8 mouse cellular contexts compared by ENCODE assay signal in the genomic region with DNA sequence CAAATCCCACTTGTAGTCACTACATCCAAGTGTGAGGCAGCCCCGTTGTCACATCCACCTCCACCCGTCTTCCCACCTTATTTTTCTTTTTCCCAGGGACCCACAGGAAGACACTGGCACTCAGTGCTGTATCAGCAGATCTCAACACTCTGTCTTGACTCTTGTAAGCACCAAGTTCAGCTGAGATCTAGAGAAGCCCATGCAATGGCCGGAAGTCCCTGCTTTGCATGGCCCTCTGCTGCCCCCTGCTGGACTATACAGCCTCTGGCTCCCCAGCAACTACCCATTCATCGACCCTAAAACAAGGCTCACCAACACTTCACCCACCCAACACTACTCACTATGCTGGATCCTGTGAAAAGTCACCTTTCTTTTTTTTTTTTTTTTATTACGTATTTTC. TPM values are rescaled to one million over a fixed set of nuclear protein-coding genes. Genes with fewer than 3 reads are reported as not detected.
A peak's percentile ranks its signal among the peaks of the same experiment; 100 is the strongest.
DNase-seq lines count a peak whose midpoint lies in the region; ATAC-seq lines count a peak whose summit lies in the region.

No protein-coding gene starts in this region.

- 43% methylated on average over 5 of the region's 5 CpGs for WGBS in hindbrain, embryonic 14.5 days

- H3K9me3 ChIP-seq in hindbrain, embryonic 14.5 days (ENCODE audit: control insufficient read depth, low read length) = no peaks in the 10 kb centered on the region

- no peaks in the 10 kb centered on the region for H3K4me1 ChIP-seq in hindbrain, embryonic 14.5 days (replicated peaks; ENCODE audit: control insufficient read depth, insufficient read depth, low read length)

- H3K4me2 ChIP-seq in hindbrain, embryonic 14.5 days (replicated peaks) = no peak overlapping the region

- peak; percentile 88 for DNase-seq in MN1 (ENCODE audit: low spot score)
- DNase-seq in cerebellum, postnatal 10 days = peak; percentile 96 to 98
- peak; percentile 68 to 83 for DNase-seq in frontal cortex, postnatal 14 days (ENCODE audit: low spot score in 2 of 2)
- peak; percentile 95 for DNase-seq in hindbrain, embryonic 14.5 days (ENCODE audit: low spot score)
- DNase-seq in layer of hippocampus, postnatal 25 days (ENCODE audit: extremely low spot score in 1 of 2, low spot score in 1 of 2) = peak; percentile 83 to 96
- peak; percentile 86 for DNase-seq in lung, postnatal 25 days (ENCODE audit: low spot score)
- peak; percentile 89 for DNase-seq in retina, postnatal 1 day
- peak; percentile 97 for DNase-seq in thymus, postnatal 4 days

- H3K27me3 ChIP-seq in hindbrain, embryonic 14.5 days (ENCODE audit: control insufficient read depth, insufficient read depth, low read length) = no peaks in the 10 kb centered on the region

- no peak overlapping the region for H3K27ac ChIP-seq in hindbrain, embryonic 14.5 days

- H3K36me3 ChIP-seq in hindbrain, embryonic 14.5 days (replicated peaks; ENCODE audit: control insufficient read depth, insufficient read depth) = no peaks in the 10 kb centered on the region

- no peak overlapping the region for H3K9ac ChIP-seq in hindbrain, embryonic 14.5 days

- ATAC-seq in hindbrain, embryonic 14.5 days (ENCODE audit: low FRiP score) = peak; percentile 85

- no peak overlapping the region for H3K4me3 ChIP-seq in hindbrain, embryonic 14.5 days (replicated peaks; ENCODE audit: low read length)

RNA-seq across cellular contexts. Expression of a gene that starts 13.9 kb away (rescaled TPM):
- polyA plus RNA-seq in hindbrain, embryonic 14.5 days (2014; fragmentation: Nextera tagmentation; extraction: Ambion mirVana) = 75.0 TPM in 2 replicates
- 10 to 100 TPM; 49.8 to 54.5 TPM for total RNA-seq in layer of hippocampus, postnatal 25 days (2021)

RNA-seq across cellular contexts. Expression of a gene that starts 32.6 kb away (rescaled TPM):
- polyA plus RNA-seq in hindbrain, embryonic 14.5 days (2014; fragmentation: Nextera tagmentation; extraction: Ambion mirVana) = 1.6 and 1.8 TPM in 2 replicates
- 1 to 10 TPM; 3.6 TPM for total RNA-seq in layer of hippocampus, postnatal 25 days (2021)
